Mouse (Mus musculus): ENCODE data around the gene Cda. TPM values are rescaled to one million over a fixed set of nuclear protein-coding genes. Genes with fewer than 3 reads are reported as not detected.
A peak's percentile ranks its signal among the peaks of the same experiment; 100 is the strongest.
"Not testable (repeated sequence)": the region's sequence is repeated elsewhere in the genome, so short reads cannot be mapped to it uniquely, and the experiment has no call there.

The Cda gene
- total RNA-seq, 2 experiments from 2014 or later, result not detected

GRCm38 (mm10) chr4:138337341-138337740, 30.5 kb downstream of the Cda start:
- no peak for ATAC-seq (replicated peaks; ENCODE audit: poor library complexity, severe bottlenecking)

DNA sequence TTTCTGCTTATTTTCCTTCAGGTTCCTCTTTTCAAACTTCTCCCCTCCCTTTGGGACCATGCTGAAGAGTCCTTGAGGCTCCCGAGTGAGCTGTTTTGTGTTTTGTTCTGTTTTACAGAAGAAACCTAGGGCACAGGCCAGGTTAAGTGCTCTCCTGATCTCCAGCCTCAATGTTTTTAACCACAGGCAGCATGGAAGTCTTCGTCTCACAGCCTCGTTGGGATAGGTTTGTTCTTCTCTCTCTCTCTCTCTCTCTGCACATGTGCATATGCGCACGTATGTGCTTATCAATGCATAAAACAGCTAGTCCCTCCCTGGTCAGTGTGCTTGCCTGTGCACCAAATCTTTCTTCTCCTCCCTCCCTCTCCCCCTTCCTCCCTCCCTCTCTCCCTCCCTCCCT, 30.9 kb downstream of the Cda start:
- ATAC-seq (replicated peaks; ENCODE audit: poor library complexity, severe bottlenecking), result no peak

DNA sequence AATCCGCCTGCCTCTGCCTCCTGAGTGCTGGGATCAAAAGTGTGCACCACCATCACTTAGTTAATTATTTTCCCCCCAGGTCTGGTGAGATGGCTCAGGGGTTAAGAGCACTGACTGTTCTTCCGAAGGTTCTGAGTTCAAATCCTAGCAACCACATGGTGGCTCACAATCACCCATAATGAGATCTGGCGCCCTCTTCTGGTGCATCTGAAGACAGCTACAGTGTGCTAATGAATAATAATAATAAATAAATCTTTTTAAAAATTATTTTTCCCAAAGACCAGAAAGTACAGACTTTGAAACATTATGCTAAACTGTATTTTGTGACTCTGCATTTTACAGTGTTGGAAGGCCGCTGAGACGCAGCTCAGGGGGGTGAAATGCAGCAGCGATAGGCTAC, 32.1 kb downstream of the Cda start:
- ATAC-seq (replicated peaks; ENCODE audit: poor library complexity, severe bottlenecking), result no peak

- no peak for ATAC-seq (replicated peaks; ENCODE audit: poor library complexity, severe bottlenecking)
Measured at GRCm38 (mm10) chr4:138335036-138335435, 32.8 kb downstream of the Cda start.

GRCm38 (mm10) chr4:138333135-138333534, 34.7 kb downstream of the Cda start:
- ATAC-seq (replicated peaks; ENCODE audit: poor library complexity, severe bottlenecking), result no peak

- no peak for ATAC-seq (replicated peaks; ENCODE audit: poor library complexity, severe bottlenecking)
Measured at GRCm38 (mm10) chr4:138331647-138332046, 36.1 kb downstream of the Cda start.

GRCm38 (mm10) chr4:138330264-138330671, 37.5 kb downstream of the Cda start:
- ATAC-seq (replicated peaks; ENCODE audit: poor library complexity, severe bottlenecking), result no peak

DNA sequence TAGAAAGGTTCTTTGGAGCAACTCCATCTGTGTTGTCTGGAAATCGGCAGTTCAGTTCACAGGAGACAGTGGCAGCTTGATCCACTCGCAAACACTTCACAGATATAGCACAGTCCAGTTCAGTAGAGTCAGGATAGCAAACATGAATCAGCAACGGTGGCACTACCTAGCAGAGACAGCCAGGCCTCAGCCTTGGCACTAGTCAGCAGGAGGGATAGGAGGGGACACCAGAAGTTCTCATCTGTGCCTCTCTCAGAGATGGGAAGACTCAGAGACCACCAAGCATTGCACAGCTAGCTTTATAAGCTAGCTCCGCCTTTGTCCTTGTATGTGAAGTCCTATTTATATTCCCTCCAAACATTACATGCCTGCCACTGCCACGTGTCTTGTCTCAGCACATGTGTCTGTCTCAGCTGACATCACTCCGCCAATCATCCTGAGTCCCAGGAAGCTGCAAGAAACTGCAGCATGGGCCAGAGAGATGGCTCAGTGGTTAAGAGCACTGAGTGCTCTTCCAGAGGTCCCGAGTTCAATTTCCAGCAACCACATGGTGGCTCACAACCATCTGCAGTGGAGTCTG, 39.8 kb downstream of the Cda start:
- ATAC-seq (replicated peaks; ENCODE audit: poor library complexity, severe bottlenecking), result 0 out of 2 replicates have a peak, but pooled peaks have one; percentile 7

GRCm38 (mm10) chr4:138327155-138327554, 40.6 kb downstream of the Cda start:
- ATAC-seq (replicated peaks; ENCODE audit: poor library complexity, severe bottlenecking), result not testable (repeated sequence)

GRCm38 (mm10) chr4:138326077-138326695, 41.6 kb downstream of the Cda start, which contains the start of gene Pink1:
Pink1 (minus strand) TSS chr4:138326307.
- peak; percentile 75 for ATAC-seq (replicated peaks; ENCODE audit: poor library complexity, severe bottlenecking)

GRCm38 (mm10) chr4:138325466-138326076, 42.2 kb downstream of the Cda start:
- peak; percentile 96 for ATAC-seq (replicated peaks; ENCODE audit: poor library complexity, severe bottlenecking)

- ATAC-seq (replicated peaks; ENCODE audit: poor library complexity, severe bottlenecking), result no peak
Measured at GRCm38 (mm10) chr4:138324451-138324850, 43.3 kb downstream of the Cda start.

DNA sequence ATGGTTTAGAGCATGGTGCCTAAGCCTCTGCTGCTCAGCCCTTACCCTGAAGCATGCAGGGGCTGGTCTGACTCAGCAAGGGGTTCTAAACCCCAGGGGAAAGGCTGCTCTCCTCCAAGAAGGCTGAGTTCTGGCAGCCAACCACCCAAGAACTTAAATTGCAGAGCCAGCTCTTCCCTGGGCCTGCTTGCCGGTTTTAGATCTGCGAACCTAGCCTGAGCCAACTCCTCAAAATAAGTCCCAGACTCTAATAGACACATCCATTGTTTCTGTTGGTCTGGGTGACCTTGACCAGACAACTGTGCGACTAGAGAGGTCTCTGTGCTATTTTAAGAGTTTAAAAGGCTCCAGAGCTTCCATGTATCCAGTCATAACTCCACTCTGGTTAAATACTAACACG, 44.0 kb downstream of the Cda start:
- ATAC-seq (replicated peaks; ENCODE audit: poor library complexity, severe bottlenecking), result no peak

- no peak for ATAC-seq (replicated peaks; ENCODE audit: poor library complexity, severe bottlenecking)
Measured at GRCm38 (mm10) chr4:138322692-138323091, 45.1 kb downstream of the Cda start.

DNA sequence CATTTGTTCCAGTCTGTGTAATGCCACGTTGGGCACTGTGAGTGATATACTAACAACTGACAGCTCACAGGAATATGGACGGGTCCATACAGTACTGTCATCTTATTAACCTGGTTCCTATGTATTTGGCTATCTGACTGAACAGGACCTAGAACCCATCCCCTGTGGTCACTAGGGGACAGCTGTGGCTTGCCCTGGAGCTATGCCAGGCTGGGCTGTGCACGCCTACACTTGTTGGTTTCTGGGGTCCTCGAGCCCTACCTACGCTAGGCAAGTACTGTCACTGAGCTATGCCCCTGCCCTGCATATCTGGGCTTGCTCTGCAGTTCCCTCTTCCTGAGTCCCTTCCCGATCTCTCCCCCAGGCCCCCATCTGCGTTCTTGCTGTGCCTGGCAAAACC, 46.3 kb downstream of the Cda start:
- ATAC-seq (replicated peaks; ENCODE audit: poor library complexity, severe bottlenecking), result no peak

- ATAC-seq (replicated peaks; ENCODE audit: poor library complexity, severe bottlenecking), result no peak
Measured at GRCm38 (mm10) chr4:138320711-138321110, 47.1 kb downstream of the Cda start.

- peak; percentile 75 for ATAC-seq (replicated peaks; ENCODE audit: poor library complexity, severe bottlenecking)
Measured at GRCm38 (mm10) chr4:138319508-138319907, 48.3 kb downstream of the Cda start.

DNA sequence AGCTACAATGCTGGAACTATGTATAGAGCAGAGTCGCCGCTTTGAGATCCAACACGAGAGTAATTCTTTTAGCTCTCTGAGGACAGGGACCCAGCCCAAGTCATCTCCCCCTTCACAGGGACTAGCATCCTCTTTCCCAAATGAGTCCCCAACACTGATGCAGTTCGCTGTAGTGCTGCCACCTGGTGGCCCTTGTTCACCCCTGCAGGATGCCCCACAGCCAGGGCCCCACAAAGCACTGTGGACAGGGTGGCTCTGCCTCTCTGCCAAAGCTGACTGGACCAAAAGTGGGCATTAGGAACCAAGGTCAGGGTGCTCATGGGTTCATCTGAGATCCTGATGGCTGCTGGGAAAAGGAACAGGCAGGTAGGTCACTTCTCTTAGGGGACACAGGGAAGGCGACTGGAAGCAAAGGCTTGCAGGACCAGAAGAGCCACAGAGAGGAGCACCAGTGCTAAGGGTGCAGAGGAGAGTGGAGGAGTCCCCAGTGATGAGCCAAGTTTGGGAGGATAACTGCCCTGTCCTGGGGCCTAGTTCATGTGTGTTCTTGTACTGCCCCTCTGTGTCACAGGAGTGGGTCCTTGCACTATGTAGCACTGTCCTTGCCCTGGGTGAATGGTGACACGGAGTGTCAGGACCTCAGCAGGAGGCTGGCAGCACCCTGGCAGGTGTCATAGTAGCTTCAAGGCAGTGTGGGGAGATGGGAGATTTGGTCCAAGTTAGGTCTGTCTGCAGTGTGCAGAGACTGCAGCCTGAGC, 49.1 kb downstream of the Cda start:
- ATAC-seq (replicated peaks; ENCODE audit: poor library complexity, severe bottlenecking), result peak; percentile 66

- ATAC-seq (replicated peaks; ENCODE audit: poor library complexity, severe bottlenecking), result no peak
Measured at GRCm38 (mm10) chr4:138316369-138316768, 51.4 kb downstream of the Cda start.

- ATAC-seq (replicated peaks; ENCODE audit: poor library complexity, severe bottlenecking), result peak; percentile 40; the same call in 1 of the 2 replicates
Measured at GRCm38 (mm10) chr4:138315781-138316180, 52.0 kb downstream of the Cda start.

DNA sequence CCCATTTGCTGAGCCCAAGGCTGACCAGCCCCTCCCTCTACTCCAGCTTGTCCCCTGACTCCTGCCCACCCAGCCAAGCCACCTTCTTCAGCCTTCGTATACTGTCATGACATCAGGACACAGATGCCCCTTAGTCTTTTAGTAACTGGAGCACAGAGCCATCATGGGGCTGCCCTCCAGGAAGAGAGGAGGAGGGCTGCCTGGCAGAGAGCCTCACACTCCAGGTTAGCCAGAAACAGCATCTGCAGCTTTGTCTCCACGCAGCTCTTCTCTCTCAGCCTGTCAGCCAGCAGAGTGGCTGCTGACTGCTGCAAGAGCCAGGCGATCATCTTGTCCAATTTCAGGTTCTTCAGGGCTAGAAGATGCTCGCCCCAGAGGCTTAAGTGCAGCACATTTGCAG, 54.0 kb downstream of the Cda start:
- no peak for ATAC-seq (replicated peaks; ENCODE audit: poor library complexity, severe bottlenecking)

Measured in granulocyte monocyte progenitor cell, adult 5-6 weeks (primary cell).